Mouse (Mus musculus): ENCODE measurements around the gene Eif2ak3. TPM values are rescaled to one million over a fixed set of nuclear protein-coding genes. Genes with fewer than 3 reads are reported as not detected.

The Eif2ak3 gene
- polyA plus RNA-seq (2011; ENCODE audit: insufficient read depth, insufficient read length, low read depth, missing spikeins) = 12.8 and 16.4 TPM in 2 replicates

GRCm38 (mm10) chr6:70844002-70844804 is at the start of gene Eif2ak3:
TSS of gene Eif2ak3 (plus strand) at chr6:70844515.
- Histone ChIP-seq H3K4me1 (ENCODE audit: control insufficient read depth, insufficient read depth, low read length) (no peaks in the 10 kb centered on the region), H3K9me3 (replicated peaks; ENCODE audit: control insufficient read depth, insufficient read depth, low read length, poor library complexity, severe bottlenecking) (no peaks in the 10 kb centered on the region), H3K36me3 (ENCODE audit: control insufficient read depth, insufficient read depth, low read length, poor library complexity, severe bottlenecking) (no peaks in the 10 kb centered on the region), H3K9ac (ENCODE audit: low read depth, poor library complexity, severe bottlenecking) (peak within 1 kb of the TSS; percentile 69), H3K27me3 (ENCODE audit: control insufficient read depth, insufficient read depth, low read length, poor library complexity, severe bottlenecking) (no peaks in the 10 kb centered on the region), H3K27ac (ENCODE audit: insufficient read depth, low read length) (0 out of 2 replicates have a peak within 1 kb of the TSS, but pooled peaks have one; percentile 10), H3K4me3 (ENCODE audit: low read depth, low read length) (peak within 1 kb of the TSS; percentile 99)
- TF ChIP-seq CTCF (IDR thresholded peaks at IDR 0.05; ENCODE audit: low read depth, low read length) = no peak
- TF ChIP-seq POLR2A (IDR thresholded peaks at IDR 0.05; ENCODE audit: insufficient read depth, low read length) = peak; percentile 61

GRCm38 (mm10) chr6:70796940-70797339 is 47.4 kb upstream of the Eif2ak3 start:
- Histone ChIP-seq H3K36me3 (ENCODE audit: control insufficient read depth, insufficient read depth, low read length, poor library complexity, severe bottlenecking) (no peaks in the 10 kb centered on the region), H3K4me3 (ENCODE audit: low read depth, low read length) (no peak overlapping the region), H3K27ac (ENCODE audit: insufficient read depth, low read length) (no peak overlapping the region), H3K9ac (ENCODE audit: low read depth, poor library complexity, severe bottlenecking) (no peak overlapping the region), H3K4me1 (ENCODE audit: control insufficient read depth, insufficient read depth, low read length) (no peaks in the 10 kb centered on the region), H3K27me3 (ENCODE audit: control insufficient read depth, insufficient read depth, low read length, poor library complexity, severe bottlenecking) (no peaks in the 10 kb centered on the region), H3K9me3 (replicated peaks; ENCODE audit: control insufficient read depth, insufficient read depth, low read length, poor library complexity, severe bottlenecking) (no peaks in the 10 kb centered on the region)
- TF ChIP-seq POLR2A (IDR thresholded peaks at IDR 0.05; ENCODE audit: insufficient read depth, low read length) (no peak), CTCF (IDR thresholded peaks at IDR 0.05; ENCODE audit: low read depth, low read length) (no peak), EP300 (IDR thresholded peaks at IDR 0.05; ENCODE audit: insufficient read depth, low read depth, low read length) (no peak)

- Histone ChIP-seq H3K36me3 (ENCODE audit: control insufficient read depth, insufficient read depth, low read length, poor library complexity, severe bottlenecking) (no peaks in the 10 kb centered on the region), H3K27me3 (ENCODE audit: control insufficient read depth, insufficient read depth, low read length, poor library complexity, severe bottlenecking) (no peaks in the 10 kb centered on the region)
Measured at GRCm38 (mm10) chr6:70797581-70798251, 46.6 kb upstream of the Eif2ak3 start.

GRCm38 (mm10) chr6:70804632-70805031 is 39.7 kb upstream of the Eif2ak3 start:
- no peaks in the 10 kb centered on the region for H3K9me3 ChIP-seq (replicated peaks; ENCODE audit: control insufficient read depth, insufficient read depth, low read length, poor library complexity, severe bottlenecking)

More at GRCm38 (mm10) chr6:70797581-70798251, 46.6 kb upstream of the Eif2ak3 start:
- no peaks in the 10 kb centered on the region for H3K9me3 ChIP-seq (replicated peaks; ENCODE audit: control insufficient read depth, insufficient read depth, low read length, poor library complexity, severe bottlenecking)
- H3K27ac ChIP-seq (ENCODE audit: insufficient read depth, low read length) = no peak overlapping the region
- no peaks in the 10 kb centered on the region for H3K4me1 ChIP-seq (ENCODE audit: control insufficient read depth, insufficient read depth, low read length)
- H3K9ac ChIP-seq (ENCODE audit: low read depth, poor library complexity, severe bottlenecking) = no peak overlapping the region
- TF ChIP-seq POLR2A (IDR thresholded peaks at IDR 0.05; ENCODE audit: insufficient read depth, low read length) (no peak), CTCF (IDR thresholded peaks at IDR 0.05; ENCODE audit: low read depth, low read length) (peak; percentile 97)
- H3K4me3 ChIP-seq (ENCODE audit: low read depth, low read length) = no peak overlapping the region

DNA sequence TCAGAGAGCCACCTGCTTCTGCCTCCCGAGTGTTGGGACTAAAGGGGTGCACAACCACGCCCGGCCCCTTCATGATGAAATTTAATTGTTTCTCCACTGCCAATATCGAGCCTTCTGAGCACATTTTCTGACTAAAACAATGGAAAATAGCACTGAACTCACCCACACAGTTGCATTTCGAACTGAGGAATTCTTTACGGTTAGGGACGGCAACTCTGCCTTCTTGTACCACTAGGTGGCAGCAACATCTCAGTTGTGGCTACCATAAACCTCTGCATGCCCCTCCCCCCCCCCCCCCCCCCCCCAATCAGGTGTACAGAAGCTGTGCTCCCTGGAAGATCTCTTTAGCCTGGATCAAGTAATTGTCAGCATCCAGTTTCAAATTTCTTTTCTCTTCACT is 39.0 kb upstream of the Eif2ak3 start:
- no peaks in the 10 kb centered on the region for H3K36me3 ChIP-seq (ENCODE audit: control insufficient read depth, insufficient read depth, low read length, poor library complexity, severe bottlenecking)
- H3K27me3 ChIP-seq (ENCODE audit: control insufficient read depth, insufficient read depth, low read length, poor library complexity, severe bottlenecking) = no peaks in the 10 kb centered on the region
- H3K9ac ChIP-seq (ENCODE audit: low read depth, poor library complexity, severe bottlenecking) = no peak overlapping the region; the same call in 1 of the 2 replicates
- H3K9me3 ChIP-seq (replicated peaks; ENCODE audit: control insufficient read depth, insufficient read depth, low read length, poor library complexity, severe bottlenecking) = no peaks in the 10 kb centered on the region
- TF ChIP-seq POLR2A (IDR thresholded peaks at IDR 0.05; ENCODE audit: insufficient read depth, low read length) = no peak
- TF ChIP-seq CTCF (IDR thresholded peaks at IDR 0.05; ENCODE audit: low read depth, low read length) = peak; percentile 36
- H3K27ac ChIP-seq (ENCODE audit: insufficient read depth, low read length) = no peak overlapping the region
- peaks cover 4% of the 10 kb centered on the region for H3K4me1 ChIP-seq (ENCODE audit: control insufficient read depth, insufficient read depth, low read length)
- H3K4me3 ChIP-seq (ENCODE audit: low read depth, low read length) = no peak overlapping the region

More at GRCm38 (mm10) chr6:70804632-70805031, 39.7 kb upstream of the Eif2ak3 start:
- Histone ChIP-seq H3K27me3 (ENCODE audit: control insufficient read depth, insufficient read depth, low read length, poor library complexity, severe bottlenecking) (no peaks in the 10 kb centered on the region), H3K4me1 (ENCODE audit: control insufficient read depth, insufficient read depth, low read length) (peaks cover 4% of the 10 kb centered on the region), H3K9ac (ENCODE audit: low read depth, poor library complexity, severe bottlenecking) (no peak overlapping the region), H3K27ac (ENCODE audit: insufficient read depth, low read length) (no peak overlapping the region), H3K36me3 (ENCODE audit: control insufficient read depth, insufficient read depth, low read length, poor library complexity, severe bottlenecking) (no peaks in the 10 kb centered on the region), H3K4me3 (ENCODE audit: low read depth, low read length) (peak overlapping the region; percentile 35)
- TF ChIP-seq EP300 (IDR thresholded peaks at IDR 0.05; ENCODE audit: insufficient read depth, low read depth, low read length) = no peak
- peak; percentile 3 for TF ChIP-seq CTCF (IDR thresholded peaks at IDR 0.05; ENCODE audit: low read depth, low read length)
